Mouse (Mus musculus) heart, postnatal 36 days (tissue): Measurements from ENCODE around the gene Mob1b. TPM values are rescaled to one million over a fixed set of nuclear protein-coding genes. Genes with fewer than 3 reads are reported as not detected.

Source experiments
- DNase-seq, 2 experiments: peaks; one replicate each; pipeline ENCODE4 v3.0.0; 2021 to 2022
- intact Hi-C: fragments of 180-260 bp; cut with DNase I; formaldehyde crosslinking; loops from one replicate; pipeline ENCODE4 v1.15.1; 2025
- total RNA-seq, 2 experiments: library from RNA; stranded (reverse); gene quantifications; 2 replicates each; pipeline ENCODE4 v1.2.3; 2021

Mob1b gene
- 10 to 100 TPM; 24.0 to 26.8 TPM for total RNA-seq

DNA sequence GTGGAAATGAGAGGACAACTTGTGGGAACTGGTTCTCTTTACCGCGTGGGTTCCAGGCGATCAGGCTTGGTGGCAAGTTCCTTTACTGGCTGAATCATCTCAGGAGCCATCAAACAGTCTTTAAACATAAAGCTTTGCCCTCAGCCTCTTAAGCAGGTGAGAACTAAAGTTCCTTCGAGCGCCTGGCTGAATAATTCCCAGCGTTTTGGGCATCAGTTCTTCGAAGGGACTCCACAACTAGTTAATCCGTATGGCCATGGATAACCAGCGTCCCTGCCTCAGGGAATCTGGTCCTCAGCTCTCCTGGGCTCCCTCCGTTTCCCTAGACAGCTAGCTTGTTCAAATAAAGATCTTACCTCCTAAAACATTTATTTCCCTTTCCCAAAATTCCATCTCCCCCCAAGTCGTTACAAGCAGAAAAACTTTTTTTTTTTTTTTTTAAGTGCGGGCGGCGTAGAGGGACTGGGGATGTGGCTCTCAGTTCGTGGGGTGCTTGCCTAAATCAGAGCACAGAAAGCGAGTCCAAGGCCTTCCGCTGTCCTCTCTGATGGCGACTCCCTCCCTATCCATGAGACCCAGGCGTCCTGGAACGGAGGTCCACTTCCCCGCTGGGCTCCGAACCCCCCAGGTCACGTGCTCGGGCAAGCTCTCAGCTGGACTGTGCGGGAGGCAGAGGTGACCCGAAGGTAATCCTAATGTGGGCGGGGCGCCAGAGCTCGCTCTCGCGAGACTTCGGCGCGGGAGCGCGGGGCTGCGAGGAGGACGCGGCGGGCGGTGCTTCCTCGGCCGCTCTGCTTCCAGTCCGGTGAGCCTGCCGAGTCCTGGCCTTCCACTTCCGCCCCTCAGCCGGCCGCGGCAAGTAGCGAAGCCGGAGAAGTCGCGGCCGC lies at the start of gene Mob1b:
TSS of gene Mob1b (plus strand) at position 740 of the 887 bp plus-strand sequence.
- DNase-seq, result peak; percentile 99
- intact Hi-C loops, result loop anchor here (2.0 to 5.0 kb wide), 2 partner anchors 44 to 163 kb away; partner anchors contain the start of gene Dck

DNA sequence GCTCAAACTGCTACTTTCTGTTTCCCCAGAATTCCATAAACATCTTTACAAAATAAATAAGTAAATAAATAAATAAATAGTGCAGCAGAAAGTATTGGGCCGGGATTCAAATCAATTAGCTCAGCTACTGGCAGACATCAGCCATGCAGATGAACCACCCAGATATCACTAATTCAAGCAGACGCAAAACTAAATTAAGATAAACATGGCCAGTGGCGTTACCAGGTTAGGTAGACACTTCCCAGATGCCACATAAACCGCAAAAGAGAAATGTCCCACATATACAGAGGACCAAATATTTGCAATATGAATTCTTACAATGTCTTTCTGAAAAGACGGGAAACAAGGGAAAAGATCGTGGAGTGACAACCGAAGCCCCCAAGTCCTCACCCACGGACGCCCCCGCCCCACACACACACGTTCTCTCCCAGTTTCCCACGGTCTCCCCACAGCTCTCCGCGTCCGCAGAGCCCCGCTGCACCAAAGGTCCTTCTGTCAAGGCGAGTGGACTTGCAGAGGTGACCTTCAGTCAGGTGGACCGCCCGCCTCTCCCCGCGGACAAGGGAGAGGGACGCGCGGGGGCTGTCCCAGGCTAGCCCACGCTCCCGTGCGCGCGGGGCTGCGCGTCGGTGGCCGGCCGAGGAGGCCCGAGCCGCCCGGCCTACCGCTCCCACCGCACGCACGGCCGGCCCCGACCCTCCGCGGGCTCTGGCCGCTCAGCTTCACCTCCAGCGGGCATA lies 45.8 kb upstream of the Mob1b start:
- peak in 1 of 2 experiments; percentile 41 for DNase-seq
- intact Hi-C loops, result loop anchor here (5.0 kb wide), 2 partner anchors 92 to 108 kb away; partner anchors contain the start of gene Rufy3

DNA sequence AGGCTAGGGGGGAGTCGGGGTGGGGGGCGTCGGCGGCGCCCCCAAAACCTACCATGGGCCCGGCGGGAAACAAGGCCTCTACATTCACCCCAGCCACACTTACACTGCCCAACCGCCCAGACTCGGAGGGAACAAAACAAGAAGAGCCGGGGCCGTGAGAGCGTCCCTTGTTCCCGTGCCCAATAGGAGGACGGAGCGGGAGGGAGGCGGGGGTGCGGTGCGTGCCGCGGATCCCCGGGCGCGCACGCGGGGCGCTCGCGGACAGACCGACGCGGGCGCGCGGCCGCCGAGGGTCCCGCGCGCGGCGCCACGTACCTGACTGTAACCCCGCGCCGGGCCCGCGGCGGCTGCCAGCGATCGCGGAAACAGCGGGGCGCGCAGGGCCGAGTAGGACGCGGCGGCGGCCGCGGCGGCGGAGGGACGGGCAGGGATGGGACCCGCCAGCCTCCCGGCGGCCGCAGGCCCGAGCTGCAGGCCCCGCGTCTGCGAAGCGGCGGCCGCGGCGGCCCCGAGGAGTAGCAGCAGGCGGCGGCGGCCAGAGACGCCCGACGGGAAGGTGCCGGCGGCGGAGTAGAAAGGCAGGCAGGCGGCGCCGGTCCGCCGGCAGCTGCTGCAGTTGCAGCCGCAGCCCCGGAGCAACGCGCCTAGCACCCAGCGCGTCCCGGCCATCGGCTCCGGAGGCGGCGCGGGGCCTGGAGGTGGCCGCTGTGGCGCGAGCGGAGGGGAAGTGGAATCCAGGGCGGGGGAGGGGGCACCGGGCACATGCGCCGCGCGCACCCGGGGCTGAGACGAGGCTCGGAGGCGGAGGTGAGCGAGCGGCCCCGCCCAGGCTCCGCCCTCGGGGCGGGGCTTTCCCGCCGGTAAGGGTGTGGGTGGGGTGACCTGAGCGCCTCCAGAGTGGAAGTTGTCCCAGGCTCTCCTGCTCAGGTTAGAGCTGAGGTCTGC lies 44.9 kb upstream of the Mob1b start, which contains the start of gene Grsf1:
TSS of gene Grsf1 (minus strand) at position 729 of the 945 bp plus-strand sequence.
- DNase-seq, result peak; percentile 87 to 90
- intact Hi-C loops, result loop anchor here (2.0 to 5.0 kb wide), 3 partner anchors 41 to 108 kb away; partner anchors contain the start of gene Rufy3

DNA sequence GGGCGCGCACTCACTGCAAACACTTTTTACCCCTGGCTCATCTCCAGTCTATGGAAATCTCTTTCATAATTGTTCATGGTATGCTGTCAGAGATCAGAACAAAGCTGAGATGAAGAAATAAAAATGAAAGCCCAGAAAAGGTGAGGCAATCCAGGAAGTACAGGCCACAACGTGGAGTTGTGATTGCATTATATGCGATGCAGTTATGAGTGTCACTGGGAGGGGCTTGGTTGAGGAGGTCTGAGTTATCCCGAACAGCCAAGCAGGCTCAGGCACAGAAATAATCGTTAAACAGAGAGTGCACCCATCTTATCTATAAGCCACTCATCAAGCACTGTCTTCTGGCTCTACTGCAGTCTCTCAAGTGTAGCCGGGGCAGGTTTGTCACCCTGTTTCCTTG lies 41.7 kb upstream of the Mob1b start:
- intact Hi-C loops, result loop anchor here (5.0 kb wide), 2 partner anchors 88 to 112 kb away; partner anchors contain the start of gene Rufy3
- no peak for DNase-seq

DNA sequence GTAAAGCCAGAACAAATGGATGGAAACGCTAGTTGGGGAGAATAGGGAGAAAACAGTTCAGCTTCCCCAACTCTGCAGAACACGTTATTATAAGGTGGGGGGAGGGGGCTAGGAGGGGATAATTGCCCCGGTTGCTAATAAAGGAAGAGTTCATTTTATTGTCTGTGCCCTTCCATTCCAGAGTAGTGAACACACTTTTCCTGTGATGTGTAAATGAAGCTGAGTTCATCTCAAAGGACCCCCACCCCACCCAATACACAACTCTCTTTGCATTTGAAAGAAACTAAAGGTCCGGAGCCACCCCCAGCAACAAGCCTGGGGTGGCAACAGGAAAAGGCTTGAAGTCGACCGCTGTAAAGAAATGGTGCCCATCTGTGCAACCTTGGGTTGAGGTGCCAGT lies 41.3 kb upstream of the Mob1b start:
- no peak for DNase-seq
- intact Hi-C loops, result loop anchor here (5.0 kb wide), 2 partner anchors 88 to 112 kb away; partner anchors contain the start of gene Rufy3

- intact Hi-C loops, result no loop called here
- DNase-seq, result no peak
These were observed 40.1 kb upstream of the Mob1b start for GRCm38 (mm10) chr5:88680567-88680966.

DNA sequence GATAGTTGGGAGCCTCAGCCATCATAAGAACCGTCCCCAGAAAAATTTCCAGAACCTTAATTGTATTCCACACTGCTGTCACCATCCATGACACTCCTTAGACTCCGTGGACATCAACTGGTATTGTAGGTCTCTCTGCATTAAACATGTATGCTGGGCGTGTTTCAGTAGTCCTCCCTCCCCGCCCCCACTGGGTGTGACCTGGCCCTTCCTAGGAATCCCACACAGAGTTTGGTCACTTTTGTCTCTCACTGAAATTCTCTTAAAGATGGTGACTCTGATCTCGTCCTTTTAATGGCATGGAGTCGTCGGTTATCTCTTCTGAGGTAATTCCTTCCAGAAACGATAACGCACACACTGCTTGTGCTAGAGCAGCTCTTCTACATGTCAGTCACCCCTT lies 36.9 kb upstream of the Mob1b start:
- DNase-seq, result no peak
- intact Hi-C loops, result no loop called here

DNA sequence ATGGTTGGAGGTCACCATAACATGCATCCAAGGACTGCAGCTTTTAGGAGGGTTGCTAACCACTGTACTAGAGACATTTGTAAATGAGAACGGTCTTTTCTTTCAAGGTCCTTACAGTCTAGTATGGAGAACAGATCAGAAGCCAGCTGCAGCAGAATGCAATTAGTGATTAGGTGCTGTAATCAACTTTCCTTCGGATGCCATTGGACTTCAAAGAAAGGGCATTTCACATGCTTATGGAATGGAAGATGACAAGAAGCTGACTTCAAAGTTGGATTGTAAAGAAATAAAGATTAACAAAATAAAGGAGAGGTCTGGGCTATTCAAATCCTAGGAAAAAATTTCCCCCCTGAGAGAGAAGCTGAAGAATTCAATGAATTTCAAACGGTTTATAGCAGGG lies 36.4 kb upstream of the Mob1b start:
- DNase-seq, result no peak
- intact Hi-C loops, result no loop called here

GRCm38 (mm10) chr5:88685306-88685705 lies 35.3 kb upstream of the Mob1b start:
- DNase-seq, result no peak
- intact Hi-C loops, result loop anchor here (5.0 kb wide), 1 partner anchor 702 kb away; no protein-coding TSS in a partner anchor

- intact Hi-C loops, result loop anchor here (5.0 kb wide), 1 partner anchor 701 kb away; no protein-coding TSS in a partner anchor
These were observed 34.8 kb upstream of the Mob1b start for GRCm38 (mm10) chr5:88685745-88686299.

DNA sequence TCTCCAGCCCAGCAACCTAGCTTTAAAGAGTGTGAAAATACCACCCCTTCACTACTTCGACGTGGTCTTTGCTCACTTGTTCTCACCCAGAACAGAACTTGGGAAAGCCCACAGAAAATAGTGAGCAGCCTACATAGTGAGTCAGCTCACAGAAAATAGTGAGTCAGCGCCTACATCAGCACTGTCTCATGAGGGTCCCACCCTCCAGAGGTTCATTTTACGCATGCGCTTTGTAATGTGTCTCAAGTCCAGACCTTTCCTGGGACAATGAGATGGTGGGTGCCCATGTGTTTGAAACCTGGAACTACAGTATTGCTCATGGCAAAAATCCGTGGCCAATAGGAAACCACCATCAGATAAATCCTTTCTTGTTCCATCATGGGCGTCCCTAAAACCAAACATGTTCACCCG lies 32.7 kb upstream of the Mob1b start:
- no peak for DNase-seq
- intact Hi-C loops, result loop anchor here (5.0 kb wide), 1 partner anchor 699 kb away; no protein-coding TSS in a partner anchor

More at GRCm38 (mm10) chr5:88685745-88686299, 34.8 kb upstream of the Mob1b start:
- DNase-seq, result no peak

GRCm38 (mm10) chr5:88688583-88689187 lies 32.0 kb upstream of the Mob1b start:
- no peak for DNase-seq
- intact Hi-C loops, result loop anchor here (5.0 kb wide), 1 partner anchor 699 kb away; no protein-coding TSS in a partner anchor

DNA sequence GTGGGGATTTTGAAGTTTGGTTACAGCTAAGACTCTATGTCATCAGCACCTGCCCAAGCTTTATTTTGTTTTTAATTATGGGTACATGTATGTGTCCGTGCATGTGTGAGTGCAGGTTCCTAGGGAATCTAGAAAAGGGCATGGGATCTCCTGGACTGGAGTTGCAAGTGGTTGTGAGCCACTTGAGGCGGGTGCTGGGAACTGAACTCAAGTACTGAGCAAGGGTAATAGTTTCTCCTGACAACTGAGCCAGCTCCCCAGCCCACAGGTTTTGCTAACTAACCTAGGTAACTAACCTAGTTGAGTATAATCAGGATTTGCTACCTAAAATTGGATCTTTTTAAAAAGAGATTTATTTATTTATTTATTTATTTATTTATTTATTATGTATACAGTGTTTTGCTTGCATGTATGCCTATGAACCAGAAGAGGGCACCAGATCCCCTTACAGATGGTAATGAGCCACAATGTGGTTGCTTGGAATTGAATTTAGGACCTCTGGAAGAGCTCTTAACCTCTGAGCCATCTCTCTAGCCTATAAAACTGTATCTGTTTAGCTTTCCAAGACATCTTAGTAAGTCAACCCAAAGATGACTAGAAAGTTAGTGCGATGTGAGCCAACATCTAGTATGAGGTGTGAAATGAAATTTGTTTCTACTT lies 31.2 kb upstream of the Mob1b start:
- no peak for DNase-seq
- intact Hi-C loops, result loop anchor here (5.0 kb wide), 1 partner anchor 698 kb away; no protein-coding TSS in a partner anchor

- intact Hi-C loops, result no loop called here
- no peak for DNase-seq
These were observed 29.8 kb upstream of the Mob1b start for GRCm38 (mm10) chr5:88690681-88691505.

- DNase-seq, result no peak
- intact Hi-C loops, result no loop called here
These were observed 29.1 kb upstream of the Mob1b start for GRCm38 (mm10) chr5:88691506-88692095.

DNA sequence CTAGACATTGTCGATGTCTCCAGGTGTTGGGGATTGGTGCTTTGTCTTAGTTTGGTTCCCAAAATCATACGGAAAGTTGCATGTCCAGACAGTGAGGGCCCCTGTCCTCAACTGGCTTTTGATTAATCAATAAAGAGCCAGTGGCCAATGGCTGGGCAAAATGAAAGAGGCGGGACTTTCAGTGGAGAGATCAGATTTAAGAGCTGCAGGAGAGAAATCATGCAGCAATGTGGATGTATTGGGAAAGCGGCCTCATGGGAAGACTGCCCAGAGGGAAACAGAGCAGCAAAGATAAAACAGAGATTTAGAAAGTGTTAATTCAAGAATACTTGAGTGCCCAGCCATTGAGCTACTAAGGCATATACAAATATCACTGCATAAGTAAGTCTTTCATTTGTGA lies 28.1 kb upstream of the Mob1b start:
- intact Hi-C loops, result no loop called here
- no peak for DNase-seq

DNA sequence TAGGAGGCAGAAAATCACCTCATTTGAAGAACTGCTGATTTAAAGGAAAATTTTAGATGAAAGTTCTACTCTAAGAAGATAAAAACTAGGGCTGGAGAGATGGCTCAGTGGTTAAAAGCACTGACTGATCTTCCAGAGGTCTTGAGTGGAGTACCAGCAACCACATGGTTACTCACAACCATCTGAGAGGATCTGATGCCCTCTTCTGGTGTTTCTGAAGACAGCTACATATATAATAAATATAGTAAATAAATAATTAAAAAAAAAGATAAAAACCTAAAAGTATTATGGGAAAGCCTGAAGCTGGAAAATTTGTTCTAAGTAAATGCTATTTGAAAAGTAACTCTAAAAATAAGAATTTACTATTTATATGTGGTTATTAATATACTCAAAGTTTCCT lies 27.6 kb upstream of the Mob1b start:
- intact Hi-C loops, result no loop called here
- no peak for DNase-seq
